Mouse (Mus musculus) forebrain, embryonic 11.5 days (tissue): ENCODE measurements around the gene Hnrnpll. TPM values are rescaled to one million over a fixed set of nuclear protein-coding genes. Genes with fewer than 3 reads are reported as not detected.
"Not testable (repeated sequence)": the region's sequence is repeated elsewhere in the genome, so short reads cannot be mapped to it uniquely, and the experiment has no call there.

ENCODE experiments used
- ATAC-seq: fragments of 200-750 bp; cut with Nextera tagmentation; replicated peaks from 2 replicates; pipeline ENCODE4 v1.8.0; 2017; ENCODE audit warnings: moderate TSS enrichment; ENCODE audit not compliant: low FRiP score
- DNase-seq: peaks from one replicate; pipeline ENCODE4 v3.0.0-alpha.2; 2017; ENCODE audit warnings: low spot score
- H3K27ac ChIP-seq: fragments of 300-500 bp; sonication (generic); 2 replicates; pipeline ENCODE4 v1.5.1; 2014; ENCODE audit warnings: low read depth, low read length
- H3K27me3 ChIP-seq: fragments of 300-500 bp; sonication (generic); 2 replicates; pipeline ENCODE4 v1.6.1; 2014; ENCODE audit warnings: mild to moderate bottlenecking, low read length, mixed read lengths; ENCODE audit not compliant: control insufficient read depth, insufficient read depth
- H3K36me3 ChIP-seq: fragments of 300-500 bp; sonication (generic); 2 replicates; pipeline ENCODE4 v1.6.1; 2014; ENCODE audit warnings: mild to moderate bottlenecking, low read length, moderate library complexity, mixed read lengths; ENCODE audit not compliant: control insufficient read depth, insufficient read depth
- H3K4me1 ChIP-seq: fragments of 300-500 bp; sonication (generic); replicated peaks from 2 replicates; pipeline ENCODE4 v1.6.1; 2014; ENCODE audit warnings: low read length, mixed read lengths; ENCODE audit not compliant: control insufficient read depth, insufficient read depth
- H3K4me2 ChIP-seq: fragments of 300-500 bp; sonication (generic); 2 replicates; pipeline ENCODE4 v1.6.1; 2014; ENCODE audit warnings: low read depth, mild to moderate bottlenecking, low read length, moderate library complexity, mixed read lengths; ENCODE audit not compliant: severe bottlenecking
- H3K4me3 ChIP-seq: fragments of 300-500 bp; sonication (generic); 2 replicates; pipeline ENCODE4 v1.5.1; 2014; ENCODE audit warnings: low read depth, low read length
- H3K9ac ChIP-seq: fragments of 300-500 bp; sonication (generic); 2 replicates; pipeline ENCODE4 v1.6.1; 2014; ENCODE audit warnings: low read length
- H3K9me3 ChIP-seq: fragments of 300-500 bp; sonication (generic); 2 replicates; pipeline ENCODE4 v1.6.1; 2016; ENCODE audit warnings: low read length, mixed read lengths; ENCODE audit not compliant: control insufficient read depth
- WGBS: fragments of 180-500 bp; shearing (Covaris S2); extraction: QIAGEN DNeasy Blood & Tissue Kit; methylation state at CpG from one replicate; pipeline ENCODE4 v1.1.7; 2014; 5-methylcytosine and 5-hydroxymethylcytosine counted together
- polyA plus RNA-seq: library from polyadenylated mRNA; unstranded; fragments of >200 nt; fragmentation: Nextera tagmentation; extraction: Ambion mirVana; gene quantifications from 2 replicates; pipeline ENCODE4 v1.2.1, GENCODE M21; 2014

Gene Hnrnpll
- polyA plus RNA-seq, 1 experiment from 2014 or later, result 127 TPM

- not testable (repeated sequence) for H3K9ac ChIP-seq, H3K36me3 ChIP-seq
Measured at GRCm38 (mm10) chr17:80049300-80049699, 12.8 kb downstream of the Hnrnpll start.

GRCm38 (mm10) chr17:80048230-80048629, 13.9 kb downstream of the Hnrnpll start:
- no peaks in the 10 kb centered on the region for H3K9me3 ChIP-seq
- H3K4me1 ChIP-seq, result no peaks in the 10 kb centered on the region
- H3K4me3 ChIP-seq, result no peak overlapping the region
- peaks cover 8% of the 10 kb centered on the region for H3K36me3 ChIP-seq
- ATAC-seq (no peak), DNase-seq (peak; percentile 63)
- no peaks in the 10 kb centered on the region for H3K27me3 ChIP-seq
- no peak overlapping the region for H3K9ac ChIP-seq
- H3K27ac ChIP-seq, result no peak overlapping the region
- 74% methylated on average over 7 of the region's 7 CpGs for WGBS
- H3K4me2 ChIP-seq, result no peak overlapping the region

More at GRCm38 (mm10) chr17:80049300-80049699, 12.8 kb downstream of the Hnrnpll start:
- not testable (repeated sequence) for H3K4me3 ChIP-seq, H3K9me3 ChIP-seq, H3K4me2 ChIP-seq, H3K27ac ChIP-seq, ATAC-seq, H3K4me1 ChIP-seq, H3K27me3 ChIP-seq, DNase-seq

- H3K27ac ChIP-seq, result no peak overlapping the region
- WGBS, result 91% methylated on average over 1 of the region's 1 CpGs
- peaks cover 5% of the 10 kb centered on the region; the same call in 1 of the 2 replicates for H3K36me3 ChIP-seq
- H3K27me3 ChIP-seq, result no peaks in the 10 kb centered on the region
- DNase-seq (no peak), ATAC-seq (no peak)
- H3K4me1 ChIP-seq, result no peaks in the 10 kb centered on the region
- no peak overlapping the region for H3K4me3 ChIP-seq
- no peak overlapping the region for H3K9ac ChIP-seq
- H3K9me3 ChIP-seq, result no peaks in the 10 kb centered on the region
- no peak overlapping the region for H3K4me2 ChIP-seq
Measured at GRCm38 (mm10) chr17:80041739-80042138, 20.4 kb downstream of the Hnrnpll start.

GRCm38 (mm10) chr17:80028675-80029074, 33.5 kb downstream of the Hnrnpll start:
- ATAC-seq (no peak), DNase-seq (no peak)
- H3K4me3 ChIP-seq, result no peak overlapping the region
- no peak overlapping the region for H3K4me2 ChIP-seq
- H3K27me3 ChIP-seq, result no peaks in the 10 kb centered on the region
- H3K4me1 ChIP-seq, result no peaks in the 10 kb centered on the region
- H3K27ac ChIP-seq, result no peak overlapping the region
- WGBS, result 86% methylated on average over 6 of the region's 6 CpGs
- peaks cover 7% of the 10 kb centered on the region for H3K36me3 ChIP-seq
- H3K9me3 ChIP-seq, result no peaks in the 10 kb centered on the region
- H3K9ac ChIP-seq, result no peak overlapping the region

- Histone ChIP-seq H3K4me3 (no peak overlapping the region), H3K27ac (no peak overlapping the region), H3K4me2 (no peak overlapping the region), H3K4me1 (no peaks in the 10 kb centered on the region), H3K9me3 (no peaks in the 10 kb centered on the region), H3K36me3 (peaks cover 5% of the 10 kb centered on the region), H3K9ac (no peak overlapping the region), H3K27me3 (no peaks in the 10 kb centered on the region)
- DNase-seq, result no peak
- WGBS, result 96% methylated on average over 5 of the region's 5 CpGs
- no peak for ATAC-seq
Measured at GRCm38 (mm10) chr17:80026189-80026936, 35.8 kb downstream of the Hnrnpll start.

GRCm38 (mm10) chr17:80022090-80022489, 40.0 kb downstream of the Hnrnpll start:
- no peak for DNase-seq

GRCm38 (mm10) chr17:80020495-80020894, 41.6 kb downstream of the Hnrnpll start:
- DNase-seq (no peak), ATAC-seq (no peak)
- Histone ChIP-seq H3K27me3 (no peaks in the 10 kb centered on the region), H3K4me3 (no peak overlapping the region), H3K4me2 (no peak overlapping the region), H3K36me3 (no peaks in the 10 kb centered on the region), H3K27ac (no peak overlapping the region), H3K9ac (no peak overlapping the region), H3K9me3 (no peaks in the 10 kb centered on the region), H3K4me1 (0 out of 2 replicates have a peak, but pooled peaks cover 2% of the 10 kb centered on the region)
- WGBS, result 70% methylated on average over 2 of the region's 2 CpGs

More at GRCm38 (mm10) chr17:80022090-80022489, 40.0 kb downstream of the Hnrnpll start:
- H3K9ac ChIP-seq, result no peak overlapping the region
- H3K9me3 ChIP-seq, result no peaks in the 10 kb centered on the region
- 81% methylated on average over 5 of the region's 5 CpGs for WGBS
- H3K27me3 ChIP-seq, result no peaks in the 10 kb centered on the region
- no peaks in the 10 kb centered on the region for H3K36me3 ChIP-seq
- no peak overlapping the region for H3K4me2 ChIP-seq
- 0 out of 2 replicates have a peak, but pooled peaks cover 2% of the 10 kb centered on the region for H3K4me1 ChIP-seq
- H3K27ac ChIP-seq, result no peak overlapping the region
- no peak overlapping the region for H3K4me3 ChIP-seq
- no peak for ATAC-seq

- ATAC-seq, result peak; percentile 47; the same call in 1 of the 2 replicates
- H3K9ac ChIP-seq, result no peak overlapping the region
- H3K4me3 ChIP-seq, result 0 out of 2 replicates have a peak overlapping the region, but pooled peaks have one; percentile 1
- H3K27ac ChIP-seq, result no peak overlapping the region
- no peaks in the 10 kb centered on the region for H3K27me3 ChIP-seq
- WGBS, result 11% methylated on average over 22 of the region's 22 CpGs
- no peaks in the 10 kb centered on the region for H3K9me3 ChIP-seq
- H3K4me2 ChIP-seq, result peak overlapping the region; percentile 43; the same call in 1 of the 2 replicates
- no peaks in the 10 kb centered on the region for H3K36me3 ChIP-seq
- DNase-seq, result peak; percentile 67
- 0 out of 2 replicates have a peak, but pooled peaks cover 2% of the 10 kb centered on the region for H3K4me1 ChIP-seq
Measured at GRCm38 (mm10) chr17:80018976-80019541, 43.1 kb downstream of the Hnrnpll start.
